Mouse (Mus musculus) cerebellum, adult 18-20 months (tissue): Measurements from ENCODE around the gene Gm20388.
A peak's percentile ranks its signal among the peaks of the same experiment; 100 is the strongest.

Source experiments
- DNase-seq, 2 experiments: peaks; one replicate each; pipeline ENCODE4 v3.0.0; 2021

The Gm20388 gene

DNA sequence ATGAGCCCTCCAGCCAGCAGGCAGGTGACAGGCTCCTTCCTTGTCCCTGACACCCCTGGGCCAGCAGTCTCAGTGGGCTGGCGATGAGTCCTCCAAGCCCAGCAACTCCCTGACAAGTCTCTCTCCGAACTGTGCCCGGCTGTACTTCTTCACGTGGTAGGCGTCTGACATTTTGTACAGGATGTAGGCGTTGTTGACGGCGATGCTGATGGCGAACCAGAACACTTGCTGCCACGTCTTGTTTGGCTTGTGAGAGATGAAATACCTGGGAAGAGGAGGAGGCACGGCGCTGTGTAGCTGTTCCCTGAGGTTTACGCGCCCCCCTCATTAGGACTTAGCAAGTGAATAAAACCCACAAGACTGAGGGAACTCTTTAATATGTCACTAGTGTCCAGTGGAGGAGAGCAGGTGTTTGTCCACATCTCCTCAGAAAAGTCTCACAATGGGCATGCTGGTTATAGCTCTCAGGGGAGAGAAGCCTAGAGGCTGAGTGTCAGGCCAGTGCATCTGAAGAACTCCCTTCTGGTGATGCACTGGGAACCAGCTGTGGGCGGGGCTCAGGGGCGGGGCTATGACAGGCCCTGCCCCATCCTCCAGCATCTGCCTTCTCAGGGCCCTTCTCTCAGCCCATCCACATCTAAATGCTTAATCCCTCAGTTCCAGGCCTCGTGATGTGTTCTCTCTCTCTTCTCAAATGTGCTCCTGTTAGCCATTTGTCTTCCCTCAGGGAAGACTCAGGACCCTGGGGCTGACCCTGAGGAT lies 4460.0 kb downstream of the Gm20388 start:
- no peak for DNase-seq

DNA sequence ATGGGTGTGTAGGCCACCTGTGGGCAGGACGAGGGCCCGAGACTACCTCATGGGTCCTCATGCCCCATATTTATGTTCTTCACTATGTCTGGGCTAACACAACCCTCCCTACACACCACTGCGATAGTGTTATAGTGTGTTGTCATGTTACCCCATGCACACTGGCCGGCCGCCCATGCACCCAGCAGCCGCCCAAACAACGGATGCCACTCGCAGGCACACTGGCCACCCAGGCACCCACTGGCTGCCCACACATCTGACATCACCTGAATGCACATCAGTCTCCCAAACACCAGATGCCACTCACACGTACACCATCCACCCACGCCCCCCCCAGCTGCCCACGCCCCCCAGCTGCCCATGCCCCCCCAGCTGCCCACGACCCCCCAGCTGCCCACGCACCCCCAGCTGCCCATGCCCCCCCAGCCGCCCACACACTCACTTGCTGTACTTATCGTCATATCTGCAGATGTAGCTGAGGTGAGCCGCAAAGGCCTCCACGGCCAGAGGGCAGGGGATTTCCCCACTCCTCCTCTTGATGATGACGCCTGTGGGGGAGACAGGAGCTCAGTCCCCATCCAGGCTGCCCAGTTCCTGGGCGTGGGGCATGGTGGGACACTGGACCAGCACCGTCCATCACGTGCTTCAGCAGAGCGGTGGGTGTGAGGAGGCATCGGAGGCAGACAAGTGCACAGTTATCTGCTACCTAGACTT lies 4460.9 kb downstream of the Gm20388 start:
- DNase-seq = no peak

DNA sequence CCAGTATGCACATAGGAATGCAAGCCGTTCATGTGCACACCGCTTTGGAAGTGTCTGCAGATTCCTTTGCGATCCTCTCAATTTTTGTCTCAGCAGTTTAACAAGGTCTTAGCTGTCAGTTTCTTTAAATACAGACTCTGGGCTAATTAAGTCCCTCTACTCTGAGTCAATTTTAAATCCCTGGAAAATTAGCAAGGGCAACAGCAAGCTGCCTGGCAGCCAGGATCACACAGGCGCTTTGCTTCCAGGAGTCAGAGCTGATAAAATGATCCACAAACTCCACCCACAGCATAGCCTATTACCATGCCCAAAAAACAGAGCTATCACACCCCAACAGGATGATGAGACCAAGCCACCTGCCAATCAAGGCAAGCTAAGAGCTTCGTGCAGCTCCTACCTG lies 4463.1 kb downstream of the Gm20388 start:
- DNase-seq = no peak

DNA sequence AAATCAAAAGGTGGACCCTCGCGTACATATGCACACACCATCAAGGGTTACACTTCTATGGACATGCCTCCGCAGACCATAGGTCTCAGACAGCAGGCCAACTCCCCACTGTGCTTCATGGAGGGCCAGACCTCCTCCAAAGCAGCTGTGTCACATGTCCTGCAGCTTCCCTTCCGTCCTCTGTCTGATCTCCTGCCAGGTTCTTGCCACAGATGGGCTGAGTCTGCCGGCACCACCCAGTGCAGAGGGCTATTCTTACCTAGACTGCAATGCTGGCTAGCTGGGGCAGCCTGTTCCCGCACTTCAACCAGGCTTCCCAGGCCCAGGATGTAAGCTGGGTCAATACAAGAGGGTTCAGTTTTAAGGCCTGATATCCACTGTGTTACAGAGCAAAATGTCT lies 4464.5 kb downstream of the Gm20388 start:
- no peak for DNase-seq

DNA sequence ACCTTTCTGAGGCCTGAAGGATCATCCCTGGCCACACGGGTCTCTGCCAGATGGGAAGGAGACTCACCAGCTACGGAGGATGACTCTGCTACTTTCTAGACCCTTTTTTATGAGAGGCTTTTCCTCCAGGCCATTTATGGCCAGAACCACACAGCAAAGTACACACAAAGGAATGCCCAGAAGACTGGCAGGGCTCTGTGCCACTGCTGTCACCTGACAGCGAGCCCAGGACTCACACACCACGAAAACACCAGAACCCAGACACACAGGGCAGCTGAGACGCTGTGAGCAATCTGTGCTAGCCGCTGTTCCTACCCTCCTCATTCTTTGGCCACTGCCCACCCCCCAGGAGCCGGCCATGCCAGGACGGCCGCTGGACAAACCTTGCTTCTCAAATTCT lies 4465.1 kb downstream of the Gm20388 start:
- peak; percentile 58 to 59 for DNase-seq

DNA sequence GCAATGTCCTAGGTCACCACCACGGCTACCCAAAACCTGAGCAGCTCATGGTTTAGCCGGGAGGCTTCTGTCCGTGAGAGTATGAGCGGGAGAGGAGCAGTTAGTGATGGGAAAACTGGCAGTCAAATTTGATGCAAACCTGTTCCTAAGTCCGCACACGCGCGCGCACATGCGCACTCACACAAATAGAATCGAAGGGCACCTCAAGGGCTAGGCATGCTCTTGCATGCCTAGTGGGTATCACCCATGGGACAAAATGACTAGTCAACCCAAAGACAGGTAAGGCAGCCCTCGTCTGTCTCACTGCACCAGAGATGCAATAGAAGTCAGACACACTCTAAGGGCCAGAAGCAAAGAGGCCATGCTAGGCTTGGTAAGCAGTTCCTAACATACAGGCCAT lies 4465.8 kb downstream of the Gm20388 start:
- DNase-seq = no peak

DNA sequence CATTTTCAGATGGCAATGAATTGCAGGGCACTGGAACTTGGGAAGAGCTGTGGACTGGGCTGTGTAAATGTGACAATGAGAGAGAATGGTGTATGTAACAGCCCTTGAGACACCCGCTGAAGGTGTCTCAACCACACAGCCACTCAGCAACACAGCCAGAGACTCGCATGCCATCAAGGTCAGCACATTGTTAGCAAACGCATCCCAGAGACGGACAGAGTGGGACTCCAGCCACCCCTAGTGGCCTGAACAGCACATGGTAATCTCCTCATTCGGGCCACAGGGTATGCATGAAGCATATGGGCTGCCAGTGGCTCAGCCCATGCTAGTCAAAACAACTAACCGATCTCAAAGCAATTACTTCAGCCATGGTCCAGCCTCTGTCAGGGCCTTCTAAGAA lies 4468.6 kb downstream of the Gm20388 start:
- no peak for DNase-seq

DNA sequence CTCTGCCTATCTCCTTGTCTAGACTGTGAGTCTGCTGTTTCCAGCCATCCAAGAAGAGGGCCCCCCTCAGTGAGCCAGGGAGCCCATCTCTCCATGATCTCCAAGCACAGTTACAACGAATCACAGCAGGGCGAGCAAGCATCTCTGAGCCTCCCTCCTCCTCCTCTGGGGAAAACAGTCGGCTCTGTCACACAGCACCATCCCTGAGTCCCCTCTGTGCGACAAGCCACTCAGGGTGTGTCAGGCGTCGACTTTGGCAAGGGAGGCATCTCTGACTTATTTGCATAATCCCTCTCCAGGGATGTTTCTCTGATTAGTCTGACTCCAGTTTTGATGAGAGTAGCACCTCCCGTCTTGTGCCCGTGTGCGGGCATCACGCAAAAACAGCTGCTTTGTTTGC lies 4471.6 kb downstream of the Gm20388 start:
- no peak for DNase-seq

DNA sequence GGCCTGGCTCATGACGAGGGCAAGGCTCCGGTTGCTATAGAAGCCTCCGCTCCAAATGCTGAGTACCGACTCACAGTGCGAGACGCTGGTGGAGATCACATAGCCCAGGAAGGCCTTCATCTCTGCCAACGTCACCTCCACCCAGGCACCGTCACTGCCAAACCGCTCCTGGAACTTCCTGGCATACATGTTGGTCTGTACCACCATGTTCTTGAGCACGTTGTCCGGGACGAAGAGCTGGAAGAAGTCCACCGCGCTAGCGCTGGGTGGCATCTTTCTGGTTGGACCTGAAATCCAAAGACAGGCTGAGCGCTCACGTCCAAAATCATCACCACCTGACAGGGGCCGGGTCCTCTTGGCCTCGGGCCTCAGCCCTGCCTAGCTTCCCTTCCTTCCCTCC lies 4473.7 kb downstream of the Gm20388 start:
- DNase-seq = peak; percentile 37 to 49

DNA sequence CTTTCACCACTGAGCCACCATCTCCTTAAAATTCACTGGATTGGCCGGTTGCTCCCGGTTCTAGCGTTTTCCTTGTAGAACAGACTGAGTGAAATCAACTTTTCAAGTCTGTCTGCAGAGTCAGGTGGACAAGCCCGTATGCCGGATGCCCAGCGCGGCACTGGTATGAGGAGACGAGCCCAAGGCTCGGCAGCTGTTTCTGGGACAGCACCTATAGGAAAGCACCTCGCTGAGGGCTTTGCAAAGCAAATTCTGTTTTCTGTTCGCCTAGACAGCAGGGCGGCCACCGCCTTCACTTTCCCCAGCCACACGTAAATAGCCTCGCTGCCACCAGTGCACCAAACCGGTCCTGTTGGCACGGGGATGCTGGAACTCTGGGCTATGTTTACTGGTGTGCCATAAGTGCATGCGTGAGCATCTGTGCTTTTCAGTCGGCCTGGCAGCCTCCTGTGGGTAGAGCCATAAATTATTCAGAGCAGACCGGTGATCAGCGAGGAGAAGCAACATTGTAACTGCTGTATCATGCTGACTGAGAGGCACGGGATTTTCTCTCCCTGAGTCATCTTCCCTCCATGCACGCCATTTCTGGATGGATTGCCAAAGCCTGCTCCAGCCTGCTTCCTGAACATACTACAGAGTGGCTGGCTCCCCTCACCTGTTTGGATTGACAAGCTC lies 4475.7 kb downstream of the Gm20388 start:
- peak; percentile 61 to 72 for DNase-seq

DNA sequence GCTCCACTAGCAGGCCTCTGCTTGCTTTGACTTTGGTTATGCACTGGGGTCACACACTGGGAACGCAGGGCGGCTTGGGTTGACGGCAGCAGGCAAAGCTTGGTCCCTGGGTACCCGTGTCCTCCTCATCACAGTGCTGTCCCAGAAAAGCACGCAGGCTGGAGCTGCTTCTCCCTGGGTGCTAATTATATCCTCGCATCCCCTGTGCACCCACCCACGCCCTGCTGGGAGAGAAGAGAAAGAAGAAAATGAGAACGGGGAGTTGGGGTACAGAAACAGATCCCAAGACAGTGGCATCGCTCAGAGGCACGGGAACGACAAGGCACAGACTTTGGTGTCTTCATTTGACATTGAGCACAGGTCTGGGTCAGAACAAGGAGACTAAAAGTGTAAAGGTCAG lies 4478.9 kb downstream of the Gm20388 start:
- no peak for DNase-seq

DNA sequence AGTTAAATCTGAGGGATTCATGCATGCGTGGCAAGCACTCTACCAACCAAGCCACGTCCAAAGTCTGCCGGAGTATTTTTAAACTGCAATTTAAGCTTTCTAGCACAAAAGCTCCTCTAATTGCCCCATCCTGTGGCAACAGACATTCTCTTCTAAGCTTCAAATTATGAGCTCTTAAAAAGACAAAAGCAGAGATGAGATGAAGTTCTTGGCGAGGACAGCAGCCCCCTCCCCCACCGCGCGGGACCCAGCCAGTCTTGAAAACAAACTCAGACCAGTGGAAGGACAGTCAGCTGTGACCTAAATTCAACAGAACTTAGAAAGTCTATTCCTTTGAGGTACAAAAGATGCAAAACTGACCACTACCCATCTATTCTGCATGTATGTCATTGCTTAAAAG lies 4480.6 kb downstream of the Gm20388 start:
- DNase-seq = no peak

DNA sequence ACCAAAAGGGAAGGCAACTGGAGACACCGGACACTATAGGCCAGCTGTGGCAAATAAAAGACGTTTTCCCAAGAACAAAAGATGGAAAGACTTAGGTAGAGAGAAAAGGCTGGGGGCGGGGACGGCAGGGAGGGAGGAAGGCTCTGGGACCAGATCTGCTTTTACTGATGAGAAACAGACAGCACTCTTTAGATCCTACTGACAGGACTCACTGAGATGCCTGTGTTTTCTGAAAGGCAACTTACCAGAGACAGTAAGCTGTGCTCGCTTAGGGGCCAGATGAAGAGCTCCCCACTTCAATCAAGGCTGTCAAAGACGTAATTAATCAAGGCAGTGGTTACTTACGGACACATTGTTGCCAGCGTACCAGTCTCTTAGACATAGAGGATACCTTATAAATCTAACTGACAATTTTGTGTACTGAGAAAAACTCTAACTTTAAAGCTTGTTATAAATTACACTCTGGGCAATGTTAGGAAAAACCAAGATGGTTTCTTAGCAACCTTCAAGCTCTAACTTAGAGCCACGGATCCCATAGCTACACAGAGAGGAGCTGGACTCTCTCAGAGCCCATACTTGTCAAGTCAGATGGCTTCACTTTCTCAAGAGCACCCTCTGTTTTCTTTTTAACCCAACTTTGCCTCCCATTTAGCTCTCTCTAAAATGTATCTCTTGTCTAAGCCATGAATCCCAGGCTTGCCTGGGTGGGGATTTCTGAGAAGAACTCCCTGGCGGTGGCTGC lies 4481.8 kb downstream of the Gm20388 start:
- no peak for DNase-seq

DNA sequence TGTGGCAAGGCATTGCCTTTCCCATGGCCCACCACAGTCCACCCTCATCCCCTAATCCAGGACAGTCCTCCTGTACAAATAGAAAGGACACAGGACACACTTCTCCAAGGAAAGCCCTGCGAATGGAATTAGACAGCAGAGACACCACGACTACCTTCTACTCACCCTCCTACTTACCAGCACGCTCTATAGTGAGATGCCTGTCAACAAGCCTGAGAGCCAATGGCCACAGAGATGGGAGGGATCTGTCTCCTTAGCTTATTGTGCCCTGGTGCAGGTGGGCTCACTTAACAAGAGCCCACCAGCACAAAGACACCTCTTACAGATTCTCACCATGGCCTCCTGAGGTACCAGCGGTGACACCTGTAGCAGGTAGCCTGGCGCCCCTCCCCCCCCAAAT lies 4482.4 kb downstream of the Gm20388 start:
- DNase-seq = no peak

DNA sequence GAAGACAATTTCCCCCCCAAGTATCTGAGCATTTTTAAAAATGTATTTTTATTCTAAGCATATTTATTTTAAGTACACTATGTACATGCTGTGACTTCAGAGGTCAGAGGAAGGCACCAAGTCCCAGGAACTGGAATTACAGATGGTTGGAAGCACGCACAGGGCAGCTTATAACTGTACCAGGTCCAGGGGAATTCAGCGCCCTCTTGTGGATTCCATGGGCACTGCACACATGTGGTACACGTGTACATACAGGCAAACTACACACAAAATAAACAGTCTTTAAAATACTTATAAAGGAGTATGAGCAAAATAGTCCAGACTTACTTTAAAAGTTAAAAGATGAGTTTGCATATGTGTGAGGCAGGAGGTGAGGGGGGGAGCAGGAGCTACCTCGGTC lies 4483.3 kb downstream of the Gm20388 start:
- DNase-seq = no peak

DNA sequence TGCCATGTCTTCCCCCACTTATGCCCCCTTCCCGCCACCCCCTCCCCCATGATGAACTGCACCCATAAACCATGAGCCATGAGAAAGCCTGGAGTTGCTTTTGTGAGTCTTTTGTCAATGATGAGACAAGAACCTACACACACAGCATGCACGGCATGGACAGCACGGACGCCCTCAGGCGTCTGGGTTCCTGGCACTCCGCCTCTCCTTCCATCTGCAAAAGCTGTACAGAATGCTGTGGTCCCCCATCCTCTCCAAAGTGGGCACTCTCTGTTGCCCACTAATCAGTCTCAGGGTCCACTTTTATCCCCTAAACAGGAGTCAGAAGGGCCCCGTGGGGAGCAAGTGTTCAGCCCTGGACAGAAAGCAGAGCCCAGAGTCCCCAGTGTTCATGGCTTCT lies 4484.3 kb downstream of the Gm20388 start:
- DNase-seq = no peak
